Mouse (Mus musculus) cerebellum, postnatal 25 days (tissue): Measurements from ENCODE around the gene Klhl28.

Experiments
- DNase-seq, 2 experiments: peaks; one replicate each; pipeline ENCODE4 v3.0.0; 2021; ENCODE audit warnings: mixed read lengths in 2 of 2

Klhl28 gene

GRCm38 (mm10) chr12:64965124-64966026, at the start of gene Klhl28, which contains the start of gene Togaram1:
Gene Klhl28, minus strand, starts transcription at chr12:64965534.
Gene Togaram1, plus strand, starts transcription at chr12:64965804.
- DNase-seq: peak; percentile 97 to 98

DNA sequence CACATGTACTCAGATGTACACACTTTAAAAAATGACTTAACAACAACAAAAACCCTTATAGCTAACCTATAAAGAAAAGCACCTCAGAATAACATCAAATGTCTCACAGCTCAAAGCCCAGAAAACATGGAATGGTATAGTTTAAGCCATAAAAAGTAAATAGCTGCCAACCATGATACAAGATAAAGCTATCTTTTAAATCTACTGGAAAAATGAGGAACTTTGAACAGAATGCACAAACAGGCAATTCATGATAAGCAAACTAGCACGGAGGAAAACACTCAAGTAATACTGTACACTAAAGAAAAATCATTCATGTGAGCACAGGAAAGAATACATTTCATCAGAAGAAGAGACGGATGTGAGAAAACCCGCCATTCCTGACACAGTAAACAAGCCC, 42.4 kb upstream of the Klhl28 start:
- no peak for DNase-seq

DNA sequence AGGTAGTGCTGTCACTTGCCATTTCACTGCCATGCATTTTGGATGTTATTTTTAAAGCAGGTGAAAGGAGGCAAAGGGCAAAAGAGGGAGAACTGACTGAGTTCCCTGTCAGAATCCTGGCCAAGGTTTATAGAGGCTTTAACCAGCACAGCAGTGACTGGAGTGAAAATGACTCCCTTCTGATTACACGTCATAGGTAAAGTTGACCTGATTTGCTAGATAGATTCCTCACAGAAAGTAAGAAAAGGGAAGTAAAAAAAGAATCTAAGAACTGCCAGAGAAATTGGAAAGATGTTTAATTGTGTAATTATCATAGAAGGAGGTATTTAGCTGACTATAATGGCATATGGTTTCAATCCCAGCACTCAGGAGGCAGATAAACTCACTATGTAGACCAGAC, 12.2 kb upstream of the Klhl28 start:
- no peak for DNase-seq

- DNase-seq: no peak
Measured at GRCm38 (mm10) chr12:64976191-64976590, 10.9 kb upstream of the Klhl28 start.

DNA sequence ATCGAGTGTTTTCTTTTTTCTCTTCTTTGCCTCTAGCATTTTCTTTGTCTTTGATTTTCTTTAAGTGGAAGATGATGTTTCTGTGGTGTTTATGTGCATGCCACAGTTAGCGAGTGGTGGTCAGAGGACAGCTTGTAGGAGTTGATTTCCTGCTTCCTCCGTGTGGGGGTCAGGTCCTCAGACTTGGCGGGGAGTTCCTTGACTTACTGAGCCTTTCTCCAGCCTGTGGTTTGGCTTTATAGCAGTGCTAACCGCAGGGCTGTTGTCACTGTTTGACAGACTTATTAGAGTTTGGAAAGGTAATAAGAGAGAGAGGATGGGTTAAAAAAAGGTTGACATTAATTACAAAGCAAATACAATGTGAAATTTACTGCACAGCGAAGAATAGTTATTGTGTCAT, 10.2 kb upstream of the Klhl28 start:
- DNase-seq: no peak

- no peak for DNase-seq
Measured at GRCm38 (mm10) chr12:64972063-64972462, 6.7 kb upstream of the Klhl28 start.

DNA sequence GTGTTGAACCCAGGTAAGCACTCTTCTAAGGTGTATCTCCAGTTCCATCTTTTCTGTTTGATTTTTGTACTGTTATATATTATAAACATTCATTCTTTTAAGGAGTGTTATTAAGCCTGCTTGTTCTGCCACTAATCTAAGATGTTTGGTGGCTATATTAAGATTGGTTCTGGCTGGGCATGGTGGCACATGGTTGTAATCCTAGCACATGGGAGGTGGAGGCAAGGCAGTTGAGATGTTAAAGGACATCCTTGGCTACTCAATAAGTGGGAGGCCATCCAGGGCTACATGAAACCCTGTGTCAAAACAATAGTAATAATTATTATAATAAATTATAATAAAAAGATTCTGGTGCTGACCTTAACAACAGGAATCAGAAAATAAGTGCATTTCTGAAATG, 6.1 kb upstream of the Klhl28 start:
- DNase-seq: no peak

- DNase-seq: no peak
Measured at GRCm38 (mm10) chr12:64968067-64968466, 2.7 kb upstream of the Klhl28 start.

DNA sequence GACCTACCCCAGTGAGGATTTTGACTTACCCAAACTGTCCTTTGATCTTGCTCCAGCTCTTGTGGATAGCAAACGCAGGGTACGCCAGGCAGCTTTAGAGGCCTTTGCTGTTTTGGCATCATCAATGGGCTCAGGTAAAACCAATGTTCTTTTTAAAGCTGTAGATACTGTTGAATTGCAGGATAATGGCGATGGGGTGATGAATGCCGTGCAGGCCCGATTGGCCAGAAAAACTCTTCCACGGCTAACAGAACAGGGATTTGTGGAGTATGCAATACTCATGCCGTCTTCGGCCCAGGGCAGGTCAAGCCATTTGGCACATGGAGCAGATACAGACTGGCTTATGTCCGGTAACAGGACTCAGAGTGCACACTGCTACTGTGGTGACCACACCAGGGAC, 2.1 kb upstream of the Klhl28 start:
- peak; percentile 17 to 18 for DNase-seq

- peak in 1 of 2 experiments; percentile 14 for DNase-seq
Measured at GRCm38 (mm10) chr12:64966652-64967435, 1.5 kb upstream of the Klhl28 start.

GRCm38 (mm10) chr12:64966101-64966631, 832 bp upstream of the Klhl28 start:
- DNase-seq: peak in 1 of 2 experiments; percentile 63

DNA sequence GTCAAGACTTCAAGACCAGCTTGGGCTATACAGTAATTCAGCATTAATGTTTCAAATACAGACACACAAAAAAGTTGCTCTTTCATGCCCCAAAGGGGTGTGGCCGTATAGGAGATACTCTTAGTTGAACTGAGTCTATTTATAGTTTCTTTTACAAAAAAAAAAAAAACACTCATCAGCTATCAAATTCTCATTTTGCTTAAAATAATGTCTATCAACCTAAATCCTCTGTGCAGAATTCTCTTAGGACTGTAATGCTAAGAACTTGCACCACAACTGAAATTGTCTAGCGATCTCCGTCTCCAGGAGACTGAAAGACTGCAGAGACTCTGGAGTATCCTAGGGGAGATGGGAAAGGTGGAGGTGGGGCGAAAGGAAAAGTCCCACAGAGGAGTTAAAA, 774 bp downstream of the Klhl28 start:
- DNase-seq: no peak

DNA sequence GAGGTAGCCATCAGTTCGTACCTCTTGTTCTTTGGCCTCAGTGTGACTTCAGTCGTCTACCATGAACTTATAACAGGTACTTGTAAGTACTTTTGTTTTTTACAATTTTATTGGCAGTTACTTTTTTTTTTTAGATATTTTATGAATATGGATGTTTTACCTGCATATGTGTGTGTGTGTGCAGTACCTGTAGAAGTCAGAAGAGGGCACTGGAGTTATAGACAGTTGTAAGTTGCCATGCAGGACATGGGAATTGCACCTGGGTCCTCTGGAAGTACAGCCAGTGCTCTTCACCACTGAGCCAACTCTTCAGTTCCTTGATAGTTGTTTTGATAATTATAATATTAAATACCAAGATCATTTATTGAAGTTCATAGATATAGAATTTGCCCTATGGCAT, 27.8 kb downstream of the Klhl28 start:
- DNase-seq: peak in 1 of 2 experiments; percentile 14

DNA sequence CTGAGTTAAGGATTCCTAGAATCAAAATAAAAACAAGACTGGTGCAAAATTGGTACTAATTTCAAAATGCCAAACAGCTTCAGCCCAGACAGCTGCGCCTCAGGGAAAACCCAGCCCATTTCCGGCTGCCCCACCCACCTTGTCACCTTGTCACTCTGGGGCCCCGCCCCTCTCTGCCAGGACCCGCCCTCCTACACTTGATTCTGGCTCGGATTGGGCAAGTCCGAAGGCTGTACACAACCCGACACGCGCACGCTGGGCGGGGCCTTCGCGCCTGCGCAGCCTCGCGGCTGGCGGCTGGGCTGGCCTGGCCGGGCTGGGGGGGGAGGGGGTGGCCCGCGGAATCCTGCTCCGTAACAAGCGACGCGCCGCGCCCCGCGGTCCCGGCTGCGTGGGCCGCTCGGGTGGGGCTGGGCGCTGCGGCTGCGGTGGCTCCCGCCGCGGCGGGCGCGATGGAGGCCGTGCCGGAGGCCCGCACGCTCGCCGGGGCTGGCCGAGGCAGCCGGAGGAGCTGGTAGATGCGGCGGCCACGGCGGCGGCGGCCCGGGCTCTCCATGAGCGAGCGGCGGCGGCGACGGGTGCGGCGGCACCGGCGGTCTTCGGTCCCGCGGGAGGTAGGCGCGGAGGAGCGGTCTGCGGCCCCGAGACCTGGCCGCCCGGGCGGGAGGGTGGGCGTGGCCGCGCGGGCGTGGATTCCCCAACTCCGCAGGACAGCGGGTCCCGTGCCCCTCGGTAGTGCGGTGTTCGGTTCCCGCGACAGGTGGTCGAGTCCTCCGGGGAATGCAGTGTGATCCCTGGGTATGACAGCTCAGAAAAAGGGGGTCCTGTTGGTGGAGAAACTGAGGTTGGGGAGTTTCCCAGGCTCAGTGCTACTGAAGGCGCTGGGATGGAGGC, 47.5 kb downstream of the Klhl28 start, which contains the start of gene Gm527:
Gene Gm527, plus strand, starts transcription at position 329 of the 894 bp plus-strand sequence.
- peak; percentile 95 to 98 for DNase-seq

GRCm38 (mm10) chr12:64916735-64917134, 48.6 kb downstream of the Klhl28 start:
- DNase-seq: no peak

- DNase-seq: no peak
Measured at GRCm38 (mm10) chr12:64912996-64913395, 52.3 kb downstream of the Klhl28 start.

DNA sequence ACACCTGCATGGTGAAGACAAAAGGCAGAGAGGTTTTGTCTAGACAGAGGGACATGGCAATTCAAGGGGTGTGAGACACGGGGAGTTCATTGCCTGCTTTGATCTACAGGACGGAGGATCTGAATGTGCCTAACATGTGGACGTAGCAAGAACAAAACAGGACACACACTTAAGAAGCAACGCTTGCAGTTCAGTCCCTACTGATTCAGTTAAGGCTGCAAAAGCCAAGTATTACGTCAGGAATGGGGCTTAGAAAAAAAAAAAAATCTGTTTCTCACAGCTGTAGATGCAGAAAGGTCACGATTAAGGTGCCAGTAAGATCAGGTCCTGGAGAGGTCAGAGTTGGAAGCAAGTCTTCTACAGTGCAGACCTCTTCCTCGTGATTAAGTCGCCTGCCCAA, 62.1 kb downstream of the Klhl28 start:
- no peak for DNase-seq

- no peak for DNase-seq
Measured at GRCm38 (mm10) chr12:64902506-64902905, 62.8 kb downstream of the Klhl28 start.

DNA sequence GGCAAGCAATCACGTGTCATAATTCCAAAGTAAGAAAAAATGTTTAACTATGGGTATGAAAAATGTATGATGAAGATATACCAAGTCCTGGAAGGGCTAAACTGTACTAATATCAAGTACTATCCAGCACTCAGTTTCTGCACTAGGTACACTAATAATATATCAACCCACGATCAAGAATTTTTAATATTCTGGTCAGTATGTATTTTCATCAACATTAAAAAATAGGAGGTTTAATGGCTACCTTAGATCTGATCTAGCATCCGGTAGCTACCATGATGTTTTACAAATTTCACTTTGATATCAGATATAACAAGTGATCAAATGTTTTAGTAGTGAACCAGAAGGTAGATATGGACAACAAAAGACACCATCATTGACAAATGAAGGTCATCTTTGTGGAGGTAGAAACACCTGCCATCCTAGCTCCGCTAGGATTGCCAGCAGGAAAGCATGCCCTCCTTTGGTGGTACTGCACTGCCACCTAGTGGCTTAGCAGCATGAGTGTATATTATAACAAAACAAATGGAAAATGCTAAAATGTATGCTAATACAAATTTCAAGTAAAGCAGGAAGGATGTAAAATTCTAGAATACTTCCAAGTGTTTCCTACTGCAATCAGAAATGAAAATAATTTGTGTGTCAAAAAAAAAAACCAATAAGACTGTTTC, 68.1 kb downstream of the Klhl28 start:
- DNase-seq: peak; percentile 60 to 83
